Mouse (Mus musculus) testis, adult 2 months (tissue): ENCODE data around the gene Prop1. TPM values are rescaled to one million over a fixed set of nuclear protein-coding genes. Genes with fewer than 3 reads are reported as not detected.

ENCODE experiments used
- H3K27ac ChIP-seq: fragments of 200-500 bp; 2 replicates; pipeline ENCODE4 v1.5.1; 2012; ENCODE audit warnings: low read depth, low read length; ENCODE audit not compliant: control insufficient read depth, insufficient read depth
- H3K27me3 ChIP-seq: fragments of 200-500 bp; 2 replicates; pipeline ENCODE4 v1.6.1; 2012; ENCODE audit warnings: mild to moderate bottlenecking, low read length, moderate library complexity; ENCODE audit not compliant: control insufficient read depth, insufficient read depth
- H3K36me3 ChIP-seq: fragments of 200-500 bp; 2 replicates; pipeline ENCODE4 v1.6.1; 2012; ENCODE audit warnings: mild to moderate bottlenecking, low read length; ENCODE audit not compliant: control insufficient read depth, insufficient read depth
- H3K4me1 ChIP-seq: fragments of 200-500 bp; 2 replicates; pipeline ENCODE4 v1.6.1; 2012; ENCODE audit warnings: low read length; ENCODE audit not compliant: control insufficient read depth, insufficient read depth
- H3K4me3 ChIP-seq: fragments of 200-500 bp; 2 replicates; pipeline ENCODE4 v1.5.1; 2012; ENCODE audit warnings: low read depth, mild to moderate bottlenecking, low read length, moderate library complexity, mixed read lengths; ENCODE audit not compliant: control insufficient read depth
- CTCF ChIP-seq: fragments of 200-500 bp; IDR thresholded peaks from 2 replicates; pipeline ENCODE4 v1.5.1; 2012; ENCODE audit warnings: low read depth, mild to moderate bottlenecking, inconsistent platforms, low read length, moderate library complexity; ENCODE audit not compliant: control insufficient read depth, insufficient read depth, insufficient replicate concordance
- POLR2A ChIP-seq: fragments of 200-500 bp; IDR thresholded peaks from 2 replicates; pipeline ENCODE4 v1.6.1; 2012; ENCODE audit warnings: low read depth, mild to moderate bottlenecking, inconsistent platforms, low read length, moderate library complexity; ENCODE audit not compliant: control insufficient read depth
- polyA plus RNA-seq: library from polyadenylated mRNA; depleted of rRNA; stranded (reverse); fragments of >200 nt; gene quantifications from 2 replicates; pipeline ENCODE4 v1.2.3, GENCODE M21; 2012; rRNA removed

Gene Prop1
- polyA plus RNA-seq = not detected in 2 replicates

DNA sequence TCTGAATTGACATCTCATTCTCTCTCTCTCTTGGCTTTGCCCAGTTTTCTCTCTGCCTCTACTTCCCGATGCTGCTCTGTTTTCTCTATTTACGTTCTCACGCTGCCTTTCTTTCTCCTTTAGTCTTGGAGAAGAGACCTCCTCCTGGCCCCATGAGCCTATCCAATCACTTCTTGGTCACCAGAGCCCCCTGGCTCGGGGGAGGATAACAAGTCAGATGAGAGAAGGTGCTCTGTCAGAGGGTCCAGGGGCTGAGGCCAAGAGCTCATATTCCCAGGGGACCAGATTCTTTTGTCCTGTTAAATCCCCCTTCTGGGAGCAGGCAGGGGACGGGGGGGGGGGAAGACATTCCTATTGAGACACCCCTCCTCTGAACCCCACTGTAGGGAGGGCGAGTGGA is at the start of gene Prop1:
Gene Prop1 (minus strand): TSS at position 101 of the 400 bp plus-strand sequence.
- no peak for TF ChIP-seq POLR2A
- no peak for TF ChIP-seq CTCF
- no peak within 1 kb of the TSS for H3K27ac ChIP-seq
- H3K4me1 ChIP-seq = peaks cover 6% of the 10 kb centered on the region
- H3K36me3 ChIP-seq = no peaks in the 10 kb centered on the region
- no peak within 1 kb of the TSS for H3K4me3 ChIP-seq
- H3K27me3 ChIP-seq = no peaks in the 10 kb centered on the region

DNA sequence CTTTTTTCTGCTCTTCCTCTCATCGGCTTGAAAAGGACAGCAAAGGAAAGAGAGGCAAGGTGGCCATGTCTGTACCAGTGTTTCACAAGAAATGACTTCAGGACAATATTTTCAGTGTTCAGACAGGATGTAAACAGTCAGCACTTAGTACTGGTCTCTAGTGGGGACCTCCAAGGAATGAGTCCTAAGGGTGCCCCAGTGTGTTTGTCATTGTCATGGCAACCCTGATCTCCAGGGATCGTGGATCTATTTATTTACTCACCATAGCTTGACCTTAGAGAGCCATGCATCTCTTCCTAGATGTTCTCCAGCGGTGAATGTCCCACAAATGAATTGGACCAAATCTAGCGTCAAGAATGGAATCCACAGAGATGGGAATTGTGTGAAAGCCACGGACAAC is 49.7 kb upstream of the Prop1 start, which contains the start of gene Olfr51:
Gene Olfr51 (plus strand): TSS at position 301 of the 400 bp plus-strand sequence.
- H3K4me3 ChIP-seq = no peak within 1 kb of the TSS
- H3K27ac ChIP-seq = no peak within 1 kb of the TSS
- no peaks in the 10 kb centered on the region for H3K27me3 ChIP-seq
- TF ChIP-seq CTCF (no peak), POLR2A (no peak)
- no peaks in the 10 kb centered on the region for H3K36me3 ChIP-seq
- H3K4me1 ChIP-seq = no peaks in the 10 kb centered on the region

DNA sequence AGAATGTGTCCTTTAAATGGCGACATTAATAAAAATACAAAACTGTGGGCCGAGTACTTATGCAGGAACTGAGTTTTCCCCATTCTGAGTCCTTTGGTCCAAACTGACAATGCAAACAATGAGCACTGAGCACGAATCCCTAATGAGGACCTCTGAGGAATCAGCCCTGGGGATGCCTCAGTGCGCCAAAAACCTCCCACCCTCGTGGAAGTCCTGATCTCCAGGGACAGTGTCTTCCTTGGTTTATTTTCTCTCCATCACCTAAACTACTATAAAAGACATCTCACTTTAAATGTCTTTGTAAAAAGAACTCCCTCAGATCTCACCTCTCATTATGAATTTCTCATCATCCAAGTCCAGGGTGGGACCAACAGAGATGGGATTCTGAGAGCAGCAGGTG is 28.1 kb upstream of the Prop1 start, which contains the start of gene Olfr1377:
Gene Olfr1377 (plus strand): TSS at position 301 of the 400 bp plus-strand sequence.
- Histone ChIP-seq H3K36me3 (no peaks in the 10 kb centered on the region), H3K27ac (no peak within 1 kb of the TSS), H3K27me3 (no peaks in the 10 kb centered on the region), H3K4me3 (no peak within 1 kb of the TSS), H3K4me1 (no peaks in the 10 kb centered on the region)
- no peak for TF ChIP-seq CTCF
- TF ChIP-seq POLR2A = no peak

DNA sequence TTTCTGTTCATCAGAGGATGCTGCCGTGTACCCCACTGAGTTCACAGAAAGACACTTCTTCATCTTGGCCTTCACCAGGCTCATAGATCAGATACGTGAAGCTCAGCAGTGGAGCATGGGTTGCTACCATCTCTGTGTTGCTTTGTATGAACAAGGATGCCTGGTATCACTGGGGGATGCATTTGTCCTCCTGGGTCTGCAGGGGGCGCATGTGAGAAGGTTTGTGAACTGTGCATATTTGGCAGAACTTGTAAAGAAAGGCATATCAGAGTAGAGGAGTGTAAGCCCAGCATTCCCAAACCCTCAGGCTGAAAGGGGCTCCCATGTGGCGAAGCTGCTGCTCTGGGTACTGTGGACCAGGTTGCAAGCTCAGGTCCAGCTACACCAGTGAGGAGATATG is 23.7 kb upstream of the Prop1 start:
- H3K36me3 ChIP-seq = no peaks in the 10 kb centered on the region
- TF ChIP-seq CTCF (peak; percentile 34; the same call in 1 of the 2 replicates), POLR2A (no peak)

DNA sequence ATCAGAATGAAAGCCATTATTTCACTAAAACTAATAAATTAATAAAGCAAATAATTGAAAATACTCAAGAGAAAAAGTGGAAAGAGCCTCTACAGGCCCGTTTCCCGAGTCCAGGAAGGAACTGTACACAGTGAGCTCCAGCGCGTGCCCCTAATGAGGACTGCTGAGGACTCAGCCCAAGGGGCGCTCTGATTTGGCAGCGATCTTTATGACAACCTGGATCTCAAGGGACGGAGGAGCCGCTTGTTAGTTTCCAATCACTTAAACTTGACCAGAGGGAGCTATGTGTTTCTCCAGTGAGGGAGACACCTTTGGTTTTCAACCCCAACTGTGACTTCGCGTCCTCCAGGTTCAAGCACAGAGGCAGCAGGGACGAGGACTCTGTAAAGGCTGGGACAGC is 12.7 kb upstream of the Prop1 start, which contains the start of gene Olfr1378:
Gene Olfr1378 (plus strand): TSS at position 301 of the 400 bp plus-strand sequence.
- TF ChIP-seq CTCF (no peak), POLR2A (no peak)
- Histone ChIP-seq H3K27me3 (no peaks in the 10 kb centered on the region), H3K36me3 (no peaks in the 10 kb centered on the region), H3K4me1 (0 out of 2 replicates have a peak, but pooled peaks cover 2% of the 10 kb centered on the region), H3K27ac (no peak within 1 kb of the TSS), H3K4me3 (no peak within 1 kb of the TSS)

More for the DNA sequence above, 23.7 kb upstream of the Prop1 start:
- Histone ChIP-seq H3K4me1 (no peaks in the 10 kb centered on the region), H3K27ac (no peak overlapping the region), H3K27me3 (no peaks in the 10 kb centered on the region), H3K4me3 (no peak overlapping the region)

DNA sequence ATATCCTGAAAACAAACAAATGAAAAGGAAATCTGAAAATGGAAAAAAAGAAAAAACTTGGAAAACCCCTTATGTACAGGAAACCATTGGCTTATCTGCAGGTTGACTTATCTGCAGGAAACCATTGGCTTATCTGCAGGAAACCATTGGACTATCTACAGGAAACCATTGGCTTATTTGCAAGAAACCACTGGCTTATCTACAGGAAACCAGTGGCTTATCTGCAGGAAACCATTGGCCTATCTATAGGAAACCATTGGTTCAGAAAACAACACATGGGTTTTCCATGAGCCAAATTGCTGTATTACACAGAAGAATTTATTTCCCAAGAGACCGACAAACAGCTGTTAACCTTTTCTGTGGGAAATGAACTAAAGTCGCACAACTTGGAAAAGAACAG is 11.3 kb upstream of the Prop1 start:
- Histone ChIP-seq H3K36me3 (no peaks in the 10 kb centered on the region), H3K27me3 (no peaks in the 10 kb centered on the region), H3K4me1 (0 out of 2 replicates have a peak, but pooled peaks cover 2% of the 10 kb centered on the region), H3K27ac (no peak overlapping the region), H3K4me3 (no peak overlapping the region)
- TF ChIP-seq POLR2A = no peak
- TF ChIP-seq CTCF = no peak

DNA sequence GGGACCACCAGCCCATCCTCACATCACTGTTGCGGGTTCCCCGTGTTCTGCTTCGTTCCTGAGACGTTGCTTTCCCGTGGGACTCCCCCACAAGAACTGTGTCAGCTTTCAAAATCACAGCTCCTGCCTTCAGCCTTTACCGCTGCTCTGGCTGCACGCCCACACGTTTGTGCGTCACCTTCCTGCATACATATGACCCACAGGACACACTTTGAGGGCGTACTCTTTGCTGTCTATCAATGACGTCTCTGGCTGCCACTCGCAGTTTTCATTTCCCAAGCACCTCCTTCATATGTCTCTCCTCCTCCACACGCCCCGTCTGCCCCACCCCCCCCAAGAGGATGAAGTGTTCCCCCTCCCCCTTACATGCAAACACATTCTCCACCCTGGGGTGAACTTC is 1.3 kb downstream of the Prop1 start:
- TF ChIP-seq POLR2A (no peak), CTCF (no peak)
- no peaks in the 10 kb centered on the region for H3K27me3 ChIP-seq
- no peaks in the 10 kb centered on the region for H3K36me3 ChIP-seq
- H3K4me3 ChIP-seq = no peak overlapping the region
- H3K27ac ChIP-seq = no peak overlapping the region
- H3K4me1 ChIP-seq = peaks cover 6% of the 10 kb centered on the region
